Mouse (Mus musculus) forebrain, postnatal 0 days (tissue): ENCODE measurements around the gene Recql5. TPM values are rescaled to one million over a fixed set of nuclear protein-coding genes. Genes with fewer than 3 reads are reported as not detected.

ENCODE experiments used
- ATAC-seq: fragments of 200-750 bp; cut with Nextera tagmentation; 2 replicates; pipeline ENCODE4 v1.8.0; 2017; ENCODE audit warnings: mild to moderate bottlenecking, moderate library complexity
- DNase-seq: peaks from one replicate; pipeline ENCODE4 v3.0.0-alpha.2; 2015
- H3K27ac ChIP-seq: fragments of 300-500 bp; sonication (generic); 2 replicates; pipeline ENCODE4 v1.5.1; 2014; ENCODE audit warnings: low read depth, mild to moderate bottlenecking, antibody characterized with exemption, low read length, moderate library complexity, mixed read lengths
- H3K27me3 ChIP-seq: fragments of 300-500 bp; sonication (generic); 2 replicates; pipeline ENCODE4 v1.6.1; 2014; ENCODE audit warnings: mild to moderate bottlenecking, low read length, mixed read lengths; ENCODE audit not compliant: insufficient read depth
- H3K36me3 ChIP-seq: fragments of 300-500 bp; sonication (generic); 2 replicates; pipeline ENCODE4 v1.6.1; 2014; ENCODE audit warnings: mild to moderate bottlenecking, moderate library complexity; ENCODE audit not compliant: insufficient read depth
- H3K4me1 ChIP-seq: fragments of 300-500 bp; sonication (generic); 2 replicates; pipeline ENCODE4 v1.6.1; 2014; ENCODE audit warnings: antibody characterized with exemption; ENCODE audit not compliant: insufficient read depth
- H3K4me2 ChIP-seq: fragments of 300-500 bp; sonication (generic); 2 replicates; pipeline ENCODE4 v1.6.1; 2014; ENCODE audit warnings: low read depth, mild to moderate bottlenecking, moderate library complexity
- H3K4me3 ChIP-seq: fragments of 300-500 bp; sonication (generic); 2 replicates; pipeline ENCODE4 v1.5.1; 2014; ENCODE audit warnings: low read depth, low read length, mixed read lengths
- H3K9ac ChIP-seq: fragments of 300-500 bp; sonication (generic); 2 replicates; pipeline ENCODE4 v1.6.1; 2014; ENCODE audit warnings: mild to moderate bottlenecking
- H3K9me3 ChIP-seq: fragments of 300-500 bp; sonication (generic); 2 replicates; pipeline ENCODE4 v1.6.1; 2016; ENCODE audit warnings: low read length
- CTCF ChIP-seq: sonication (generic); IDR thresholded peaks from 2 replicates; pipeline ENCODE4 v1.5.1; 2016; ENCODE audit warnings: antibody characterized with exemption, control low read depth, low read depth
- WGBS: fragments of 180-500 bp; shearing (Covaris S2); extraction: QIAGEN DNeasy Blood & Tissue Kit; methylation state at CpG from one replicate; pipeline ENCODE4 v1.1.7; 2014; 5-methylcytosine and 5-hydroxymethylcytosine counted together
- polyA plus RNA-seq: library from polyadenylated mRNA; unstranded; fragments of >200 nt; fragmentation: Nextera tagmentation; extraction: Ambion mirVana; gene quantifications from 2 replicates; pipeline ENCODE4 v1.2.1, GENCODE M21; 2015
- total RNA-seq: library from RNA; depleted of rRNA; stranded (reverse); fragments of >200 nt; gene quantifications from 2 replicates; pipeline ENCODE4 v1.2.3, GENCODE M21; 2014

The Recql5 gene
- total and polyA plus RNA-seq, 2 experiments from 2014 or later, result 8.4 to 18.9 TPM

- no peak for DNase-seq
- Histone ChIP-seq H3K27ac (no peak overlapping the region), H3K27me3 (no peaks in the 10 kb centered on the region), H3K4me2 (no peak overlapping the region), H3K9ac (no peak overlapping the region), H3K36me3 (0 out of 2 replicates have a peak, but pooled peaks cover 3% of the 10 kb centered on the region), H3K4me3 (no peak overlapping the region), H3K9me3 (no peaks in the 10 kb centered on the region), H3K4me1 (no peaks in the 10 kb centered on the region)
- ATAC-seq, result no peak
- WGBS, result 83% methylated on average over 3 of the region's 3 CpGs
- TF ChIP-seq CTCF, result no peak
Measured at GRCm38 (mm10) chr11:115906116-115906515, 27.2 kb downstream of the Recql5 start.

- H3K9me3 ChIP-seq, result no peaks in the 10 kb centered on the region
- H3K9ac ChIP-seq, result no peak overlapping the region
- no peak overlapping the region for H3K4me2 ChIP-seq
- no peak overlapping the region for H3K27ac ChIP-seq
- ATAC-seq (no peak), DNase-seq (no peak)
- 57% methylated on average over 16 of the region's 16 CpGs for WGBS
- H3K36me3 ChIP-seq, result 0 out of 2 replicates have a peak, but pooled peaks cover 3% of the 10 kb centered on the region
- no peak for TF ChIP-seq CTCF
- H3K4me3 ChIP-seq, result no peak overlapping the region
- no peaks in the 10 kb centered on the region for H3K4me1 ChIP-seq
- no peaks in the 10 kb centered on the region for H3K27me3 ChIP-seq
Measured at GRCm38 (mm10) chr11:115904956-115905790, 28.1 kb downstream of the Recql5 start.

DNA sequence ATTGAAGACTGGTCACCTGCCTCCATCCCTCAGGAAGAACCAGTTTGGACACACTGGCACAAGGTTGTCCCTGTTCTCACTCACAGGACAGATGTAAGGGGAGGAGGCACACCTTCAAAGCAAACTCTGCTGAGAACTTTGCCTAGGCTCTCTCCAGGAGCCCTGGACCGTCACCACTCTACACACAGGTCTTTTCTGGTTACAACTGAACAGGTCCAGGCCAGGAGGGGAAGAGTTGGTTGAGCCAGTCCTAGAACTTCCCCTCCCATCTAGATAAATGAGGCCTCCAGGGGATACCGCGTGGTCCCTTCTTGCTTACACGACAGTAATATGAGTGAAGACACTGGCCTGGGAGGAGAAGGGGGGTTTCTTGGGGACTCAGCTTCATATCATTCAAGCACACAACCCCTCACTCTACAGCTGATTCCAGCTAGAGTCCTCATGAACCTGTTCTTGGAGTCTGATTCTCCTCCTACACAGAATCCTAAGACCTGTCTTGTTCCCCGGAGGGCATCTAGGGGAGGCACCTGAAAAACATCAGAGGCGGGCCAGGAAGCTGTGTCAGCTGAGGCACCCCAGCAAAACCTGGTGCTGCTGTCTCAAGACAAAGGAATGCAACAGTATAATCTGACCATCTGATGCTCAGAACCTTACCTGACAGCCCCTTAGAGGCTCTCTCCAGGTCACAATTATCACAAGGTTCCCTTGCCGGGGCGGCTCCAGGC, 28.9 kb downstream of the Recql5 start:
- ATAC-seq, result no peak
- WGBS, result 87% methylated on average over 8 of the region's 8 CpGs

DNA sequence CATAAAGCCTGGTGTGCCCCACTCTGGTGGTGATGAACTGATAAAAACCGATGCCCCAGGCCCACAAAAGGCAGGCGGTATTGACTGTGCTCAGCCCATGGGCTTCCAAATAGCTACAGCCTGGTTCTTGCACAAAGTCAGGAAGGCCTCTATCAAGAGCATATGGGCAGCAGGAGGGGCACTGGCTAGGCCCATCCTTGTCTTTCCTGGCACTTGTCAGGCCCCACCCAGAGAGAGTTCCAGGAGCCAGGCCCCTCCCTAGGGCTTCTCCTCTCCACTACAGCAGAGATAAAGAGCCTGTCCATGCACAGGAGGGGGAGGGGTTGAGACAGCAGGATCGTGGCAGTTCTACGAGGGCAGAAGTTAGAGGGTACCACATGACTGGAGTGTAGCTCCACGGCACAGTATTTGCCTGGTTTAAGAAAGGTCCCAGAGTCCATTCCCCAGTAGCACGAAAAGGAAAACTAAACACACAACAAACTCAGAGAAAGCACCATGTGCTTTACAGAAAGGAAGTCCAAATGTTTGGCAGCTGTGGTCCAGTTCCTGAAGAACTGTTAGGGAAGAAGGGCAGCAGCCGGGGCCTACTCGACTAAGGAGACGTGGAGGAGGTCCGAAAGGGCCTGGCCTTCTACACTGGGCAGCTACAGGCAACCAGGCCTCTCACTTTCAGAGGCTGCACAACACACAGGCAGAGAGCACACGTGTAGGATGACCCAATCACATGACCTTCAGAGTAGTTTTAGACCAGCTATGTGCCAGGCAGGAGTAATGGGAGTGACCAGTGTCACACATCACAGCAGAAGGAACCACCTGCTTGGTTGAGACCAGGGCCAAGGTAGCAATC, 29.7 kb downstream of the Recql5 start:
- no peaks in the 10 kb centered on the region for H3K27me3 ChIP-seq
- H3K9me3 ChIP-seq, result no peaks in the 10 kb centered on the region
- H3K27ac ChIP-seq, result no peak overlapping the region
- H3K4me1 ChIP-seq, result no peaks in the 10 kb centered on the region
- no peak overlapping the region for H3K9ac ChIP-seq
- DNase-seq, result no peak
- no peak for TF ChIP-seq CTCF
- no peak overlapping the region for H3K4me3 ChIP-seq
- ATAC-seq, result no peak
- no peak overlapping the region for H3K4me2 ChIP-seq
- 89% methylated on average over 11 of the region's 11 CpGs for WGBS
- H3K36me3 ChIP-seq, result 0 out of 2 replicates have a peak, but pooled peaks cover under 1% of the 10 kb centered on the region

More for the DNA sequence above, 28.9 kb downstream of the Recql5 start:
- Histone ChIP-seq H3K9me3 (no peaks in the 10 kb centered on the region), H3K4me2 (no peak overlapping the region), H3K27me3 (no peaks in the 10 kb centered on the region), H3K4me1 (no peaks in the 10 kb centered on the region), H3K9ac (no peak overlapping the region), H3K36me3 (0 out of 2 replicates have a peak, but pooled peaks cover 3% of the 10 kb centered on the region), H3K4me3 (no peak overlapping the region), H3K27ac (no peak overlapping the region)
- DNase-seq, result no peak
- no peak for TF ChIP-seq CTCF

- Histone ChIP-seq H3K4me3 (no peak overlapping the region), H3K27me3 (no peaks in the 10 kb centered on the region), H3K4me1 (no peaks in the 10 kb centered on the region), H3K36me3 (no peaks in the 10 kb centered on the region), H3K9ac (no peak overlapping the region), H3K4me2 (no peak overlapping the region), H3K27ac (no peak overlapping the region), H3K9me3 (no peaks in the 10 kb centered on the region)
- DNase-seq (no peak), ATAC-seq (no peak)
- no peak for TF ChIP-seq CTCF
- 80% methylated on average over 1 of the region's 1 CpGs for WGBS
Measured at GRCm38 (mm10) chr11:115902831-115903230, 30.4 kb downstream of the Recql5 start.

DNA sequence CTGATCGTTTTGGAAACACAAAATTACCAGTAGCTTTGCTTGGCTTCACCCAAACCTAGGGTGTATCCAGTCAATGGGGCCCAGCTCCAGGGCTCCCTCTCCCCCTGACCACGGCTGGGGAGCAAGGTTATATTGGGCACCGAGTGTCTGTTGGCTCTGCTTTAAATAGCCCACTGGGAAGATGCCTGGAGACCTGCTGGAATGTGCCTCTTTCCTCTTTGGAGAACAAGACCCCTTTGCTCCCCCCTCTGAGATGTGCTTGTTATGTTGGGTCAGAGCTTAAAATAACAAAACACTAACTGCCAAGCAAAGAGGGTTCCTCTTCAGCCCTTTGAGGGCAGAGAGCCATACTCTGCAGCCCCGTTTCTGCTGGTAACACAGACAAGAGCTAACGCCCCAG, 31.1 kb downstream of the Recql5 start:
- no peaks in the 10 kb centered on the region for H3K36me3 ChIP-seq
- no peak for ATAC-seq
- H3K4me2 ChIP-seq, result no peak overlapping the region
- H3K9me3 ChIP-seq, result no peaks in the 10 kb centered on the region
- H3K4me3 ChIP-seq, result no peak overlapping the region
- no peak overlapping the region for H3K27ac ChIP-seq
- no peak for TF ChIP-seq CTCF
- no peak for DNase-seq
- H3K4me1 ChIP-seq, result no peaks in the 10 kb centered on the region
- H3K9ac ChIP-seq, result no peak overlapping the region
- no peaks in the 10 kb centered on the region for H3K27me3 ChIP-seq
- WGBS, result 84% methylated on average over 5 of the region's 5 CpGs
